Mouse (Mus musculus): Measurements from ENCODE around the gene Tmem206. TPM values are rescaled to one million over a fixed set of nuclear protein-coding genes. Genes with fewer than 3 reads are reported as not detected.

Tmem206 gene
- polyA plus RNA-seq, 2 experiments: 4.1 to 6.3 TPM

DNA sequence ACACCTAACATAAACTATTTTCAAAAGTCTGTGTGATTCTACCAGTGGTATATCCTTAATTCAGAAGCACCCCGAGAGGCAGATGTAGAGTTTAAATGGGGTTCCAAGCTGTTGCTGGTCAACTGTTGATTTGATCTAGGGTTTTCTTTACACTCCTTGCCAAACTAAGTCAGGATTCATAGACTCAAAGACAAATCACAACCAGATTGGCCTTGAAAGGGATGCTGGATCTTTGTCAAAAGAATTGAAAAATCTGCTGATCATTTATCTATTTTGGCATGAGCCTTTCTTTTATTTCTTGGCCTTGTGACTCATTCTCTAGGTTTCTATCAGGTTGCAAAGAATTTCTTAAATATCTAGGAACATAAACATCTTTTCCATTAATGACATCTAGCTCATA is 69.5 kb downstream of the Tmem206 start:
- H3K4me3 ChIP-seq (ENCODE audit: insufficient read depth in 1 of 2, low read depth in 2 of 2, low read length in 2 of 2): peak overlapping the region; percentile 51 to 90
- H3K36me3 ChIP-seq (replicated peaks; ENCODE audit: control insufficient read depth, insufficient read depth, low read depth): no peaks in the 10 kb centered on the region
- H3K4me1 ChIP-seq (replicated peaks; ENCODE audit: control insufficient read depth in 2 of 2, insufficient read depth in 2 of 2, low read length in 1 of 2): peaks cover 8% of the 10 kb centered on the region in 2 experiments; a peak in 2 of 4 replicates
- H3K27me3 ChIP-seq (ENCODE audit: control insufficient read depth, insufficient read depth, low read length): no peaks in the 10 kb centered on the region
- no peaks in the 10 kb centered on the region for H3K9me3 ChIP-seq (ENCODE audit: control insufficient read depth, low read length)
- H3K27ac ChIP-seq: no peak overlapping the region
- H3K9ac ChIP-seq (replicated peaks): peak overlapping the region; percentile 89
- WGBS (ENCODE audit: insufficient replicate concordance): 10% methylated on average over 1 of the region's 1 CpGs
- peak overlapping the region; percentile 75 for H3K4me2 ChIP-seq (ENCODE audit: low read depth)
- no peak for TF ChIP-seq EP300 (IDR thresholded peaks at IDR 0.05; ENCODE audit: low read depth)
- TF ChIP-seq CTCF (IDR thresholded peaks at IDR 0.05; ENCODE audit: low read depth): no peak
- no peak for DNase-seq (ENCODE audit: low read depth in 3 of 3, low spot score in 3 of 3)
- ATAC-seq (ENCODE audit: insufficient read depth): no peak

GRCm38 (mm10) chr1:191395871-191396433 is 70.2 kb downstream of the Tmem206 start:
- Histone ChIP-seq H3K4me3 (ENCODE audit: insufficient read depth in 1 of 2, low read depth in 2 of 2, low read length in 2 of 2) (peak overlapping the region; percentile 90 to 99), H3K27ac (peak overlapping the region; percentile 78), H3K27me3 (ENCODE audit: control insufficient read depth, insufficient read depth, low read length) (no peaks in the 10 kb centered on the region), H3K9me3 (ENCODE audit: control insufficient read depth, low read length) (no peaks in the 10 kb centered on the region), H3K36me3 (replicated peaks; ENCODE audit: control insufficient read depth, insufficient read depth, low read depth) (no peaks in the 10 kb centered on the region), H3K9ac (replicated peaks) (peak overlapping the region; percentile 89), H3K4me1 (replicated peaks; ENCODE audit: control insufficient read depth in 2 of 2, insufficient read depth in 2 of 2, low read length in 1 of 2) (peaks cover 8% of the 10 kb centered on the region in 2 experiments; a peak in 2 of 4 replicates), H3K4me2 (ENCODE audit: low read depth) (peak overlapping the region; percentile 75)
- TF ChIP-seq EP300 (IDR thresholded peaks at IDR 0.05; ENCODE audit: low read depth) (no peak), CTCF (IDR thresholded peaks at IDR 0.05; ENCODE audit: low read depth) (no peak)
- ATAC-seq (ENCODE audit: insufficient read depth): no peak
- WGBS (ENCODE audit: insufficient replicate concordance): under 1% methylated on average over 43 of the region's 43 CpGs
- DNase-seq (ENCODE audit: low read depth in 3 of 3, low spot score in 3 of 3): peak in 1 of 3 experiments; percentile 23

DNA sequence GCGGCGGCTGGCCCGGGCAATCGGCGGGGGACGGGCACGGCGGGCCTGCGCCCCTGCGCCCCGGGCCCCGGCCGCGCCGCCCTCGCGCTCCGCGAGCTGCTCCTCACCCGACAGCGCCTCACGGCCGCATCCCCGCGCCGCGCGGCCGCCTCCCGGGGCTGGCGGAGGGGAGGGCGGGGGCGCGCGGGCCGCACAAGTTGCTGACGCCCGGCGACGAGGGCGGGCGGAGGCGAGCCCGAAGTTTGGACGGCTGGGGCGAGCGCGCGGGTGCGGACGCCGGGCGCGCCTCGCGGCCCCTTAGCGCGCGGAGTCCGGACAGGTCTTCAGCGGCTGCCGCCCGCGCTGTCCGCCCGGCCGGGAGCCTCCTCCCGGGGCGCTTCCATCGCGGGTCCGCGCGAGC is 70.7 kb downstream of the Tmem206 start:
- Histone ChIP-seq H3K9ac (replicated peaks) (peak overlapping the region; percentile 89), H3K36me3 (replicated peaks; ENCODE audit: control insufficient read depth, insufficient read depth, low read depth) (no peaks in the 10 kb centered on the region), H3K27ac (peak overlapping the region; percentile 78), H3K4me1 (replicated peaks; ENCODE audit: control insufficient read depth in 2 of 2, insufficient read depth in 2 of 2, low read length in 1 of 2) (peaks cover 5 to 8% of the 10 kb centered on the region in 2 experiments; a peak in 2 of 4 replicates), H3K4me2 (ENCODE audit: low read depth) (peak overlapping the region; percentile 75), H3K27me3 (ENCODE audit: control insufficient read depth, insufficient read depth, low read length) (no peaks in the 10 kb centered on the region), H3K4me3 (ENCODE audit: insufficient read depth in 1 of 2, low read depth in 2 of 2, low read length in 2 of 2) (peak overlapping the region; percentile 90 to 99), H3K9me3 (ENCODE audit: control insufficient read depth, low read length) (no peaks in the 10 kb centered on the region)
- under 1% methylated on average over 61 of the region's 74 CpGs for WGBS (ENCODE audit: insufficient replicate concordance)
- ATAC-seq (ENCODE audit: insufficient read depth) (peak; percentile 54), DNase-seq (ENCODE audit: low read depth in 3 of 3, low spot score in 3 of 3) (peak; percentile 47 to 54 (median 49))
- TF ChIP-seq EP300 (IDR thresholded peaks at IDR 0.05; ENCODE audit: low read depth) (no peak), CTCF (IDR thresholded peaks at IDR 0.05; ENCODE audit: low read depth) (no peak)

DNA sequence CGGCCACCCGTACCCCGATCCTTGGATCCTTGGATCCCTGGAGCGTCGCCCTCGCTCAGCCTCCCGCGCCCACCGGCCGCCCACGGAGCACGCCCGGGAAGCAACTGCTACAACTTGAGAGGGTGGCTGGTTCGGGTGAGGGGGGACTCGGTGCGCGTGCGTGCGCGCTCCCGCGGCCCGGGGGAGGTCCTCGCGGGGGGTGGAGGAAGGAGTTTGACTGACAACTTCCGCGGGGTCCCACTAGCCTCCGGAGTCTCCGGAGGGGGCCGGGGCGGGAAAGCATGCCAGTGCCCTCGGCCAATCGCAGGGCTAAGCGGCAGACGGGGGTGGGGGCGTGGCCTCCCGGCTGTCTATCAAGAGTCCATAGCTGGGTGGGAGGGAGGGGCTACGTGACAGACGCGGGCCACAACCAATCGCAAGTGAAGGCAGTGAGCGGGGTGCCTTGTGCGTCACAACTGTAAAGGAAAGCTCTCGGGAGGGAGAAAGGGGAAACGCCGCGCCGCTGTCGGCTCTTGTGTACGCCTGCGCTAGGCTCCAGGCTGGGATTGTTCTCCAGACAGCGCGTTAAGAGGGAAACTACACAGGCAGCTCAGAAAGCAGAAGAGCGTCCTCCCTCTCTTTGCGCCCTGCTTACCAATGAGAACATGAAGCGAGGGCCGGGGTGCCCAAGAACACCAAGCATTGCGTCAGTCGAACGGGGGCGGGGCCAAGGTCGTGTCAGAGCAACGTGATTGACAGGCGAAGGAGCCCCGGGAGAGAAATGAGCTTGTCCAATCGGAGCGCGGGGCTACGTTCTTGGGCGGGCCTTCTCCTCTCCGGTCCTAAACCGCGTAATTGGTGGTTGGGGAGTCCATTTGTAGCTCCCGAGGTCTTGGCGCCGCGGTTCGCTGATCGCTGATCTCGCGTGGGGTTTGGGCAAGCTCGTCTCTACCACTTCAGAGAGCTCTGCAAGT is 71.5 kb downstream of the Tmem206 start:
- DNase-seq (ENCODE audit: low read depth in 3 of 3, low spot score in 3 of 3) (peak; percentile 99), ATAC-seq (ENCODE audit: insufficient read depth) (peak; percentile 93)
- peak overlapping the region; percentile 75 for H3K4me2 ChIP-seq (ENCODE audit: low read depth)
- peak overlapping the region; percentile 83 for H3K27ac ChIP-seq
- WGBS (ENCODE audit: insufficient replicate concordance): under 1% methylated on average over 81 of the region's 82 CpGs
- H3K27me3 ChIP-seq (ENCODE audit: control insufficient read depth, insufficient read depth, low read length): no peaks in the 10 kb centered on the region
- H3K9ac ChIP-seq (replicated peaks): peak overlapping the region; percentile 89
- peaks cover 4 to 6% of the 10 kb centered on the region in 2 experiments; a peak in 2 of 4 replicates for H3K4me1 ChIP-seq (replicated peaks; ENCODE audit: control insufficient read depth in 2 of 2, insufficient read depth in 2 of 2, low read length in 1 of 2)
- H3K9me3 ChIP-seq (ENCODE audit: control insufficient read depth, low read length): no peaks in the 10 kb centered on the region
- no peaks in the 10 kb centered on the region for H3K36me3 ChIP-seq (replicated peaks; ENCODE audit: control insufficient read depth, insufficient read depth, low read depth)
- TF ChIP-seq EP300 (IDR thresholded peaks at IDR 0.05; ENCODE audit: low read depth) (no peak), CTCF (IDR thresholded peaks at IDR 0.05; ENCODE audit: low read depth) (no peak)
- H3K4me3 ChIP-seq (ENCODE audit: insufficient read depth in 1 of 2, low read depth in 2 of 2, low read length in 2 of 2): peak overlapping the region; percentile 90 to 99

Other genes with a start within 250 kb of the Tmem206 start
- gene Batf3, start 228.1 kb upstream of the Tmem206 start, polyA plus RNA-seq (2012; rRNA removed): 1.6 and 1.8 TPM in 2 replicates
- gene Batf3, start 228.1 kb upstream of the Tmem206 start, polyA plus RNA-seq (2014; fragmentation: Nextera tagmentation; extraction: Ambion mirVana): 1.5 and 2.4 TPM in 2 replicates
- gene Fam71a, start 161.1 kb upstream of the Tmem206 start, polyA plus RNA-seq (2012; rRNA removed): not detected in 2 replicates
- not detected in 2 replicates for gene Fam71a, start 161.1 kb upstream of the Tmem206 start, polyA plus RNA-seq (2014; fragmentation: Nextera tagmentation; extraction: Ambion mirVana)
- 0.53 and 0.76 TPM in 2 replicates for gene Atf3, start 107.9 kb upstream of the Tmem206 start, polyA plus RNA-seq (2012; rRNA removed)
- gene Atf3, start 107.9 kb upstream of the Tmem206 start, polyA plus RNA-seq (2014; fragmentation: Nextera tagmentation; extraction: Ambion mirVana): 0.94 and 1.3 TPM in 2 replicates
- gene Nenf, start 7.7 kb upstream of the Tmem206 start, polyA plus RNA-seq (2012; rRNA removed): 26.5 and 29.4 TPM in 2 replicates
- 34.9 and 35.3 TPM in 2 replicates for gene Nenf, start 7.7 kb upstream of the Tmem206 start, polyA plus RNA-seq (2014; fragmentation: Nextera tagmentation; extraction: Ambion mirVana)
- 16.4 and 23.8 TPM in 2 replicates for gene Ppp2r5a, start 77.4 kb downstream of the Tmem206 start, polyA plus RNA-seq (2012; rRNA removed)
- gene Ppp2r5a, start 77.4 kb downstream of the Tmem206 start, polyA plus RNA-seq (2014; fragmentation: Nextera tagmentation; extraction: Ambion mirVana): 21.0 and 23.8 TPM in 2 replicates
- gene Dtl, start 249.6 kb downstream of the Tmem206 start, polyA plus RNA-seq (2012; rRNA removed): 13.4 and 16.6 TPM in 2 replicates
- gene Dtl, start 249.6 kb downstream of the Tmem206 start, polyA plus RNA-seq (2014; fragmentation: Nextera tagmentation; extraction: Ambion mirVana): 29.0 and 30.7 TPM in 2 replicates
- gene Ints7, start 249.7 kb downstream of the Tmem206 start, polyA plus RNA-seq (2012; rRNA removed): 15.3 and 16.8 TPM in 2 replicates
- gene Ints7, start 249.7 kb downstream of the Tmem206 start, polyA plus RNA-seq (2014; fragmentation: Nextera tagmentation; extraction: Ambion mirVana): 13.5 and 17.4 TPM in 2 replicates

Data from liver, embryonic 14.5 days (tissue).